Mouse (Mus musculus) limb, embryonic 11.5 days (tissue): ENCODE results near the gene Wbp2nl. TPM values are rescaled to one million over a fixed set of nuclear protein-coding genes. Genes with fewer than 3 reads are reported as not detected.

Source experiments
- ATAC-seq: fragments of 200-750 bp; cut with Nextera tagmentation; 2 replicates; pipeline ENCODE4 v1.8.0; 2017; ENCODE audit warnings: low read depth; ENCODE audit not compliant: insufficient number of reproducible peaks, low FRiP score, low TSS enrichment
- DNase-seq: peaks from one replicate; pipeline ENCODE4 v3.0.0-alpha.2; 2015; ENCODE audit warnings: low spot score
- H3K27ac ChIP-seq: fragments of 300-500 bp; sonication (generic); replicated peaks from 2 replicates; pipeline ENCODE4 v1.5.1; 2014; ENCODE audit warnings: low read depth, mild to moderate bottlenecking, low read length
- H3K27me3 ChIP-seq: fragments of 300-500 bp; sonication (generic); 2 replicates; pipeline ENCODE4 v1.6.1; 2014; ENCODE audit warnings: mild to moderate bottlenecking, low read length, mixed read lengths; ENCODE audit not compliant: control insufficient read depth, insufficient read depth
- H3K36me3 ChIP-seq: fragments of 300-500 bp; sonication (generic); 2 replicates; pipeline ENCODE4 v1.6.1; 2014; ENCODE audit warnings: mild to moderate bottlenecking, low read length, moderate library complexity, mixed read lengths; ENCODE audit not compliant: control insufficient read depth, insufficient read depth
- H3K4me1 ChIP-seq: fragments of 300-500 bp; sonication (generic); 2 replicates; pipeline ENCODE4 v1.6.1; 2014; ENCODE audit warnings: low read length, mixed read lengths; ENCODE audit not compliant: control insufficient read depth, insufficient read depth
- H3K4me2 ChIP-seq: fragments of 300-500 bp; sonication (generic); 2 replicates; pipeline ENCODE4 v1.6.1; 2014; ENCODE audit warnings: low read depth, mild to moderate bottlenecking, moderate library complexity; ENCODE audit not compliant: severe bottlenecking
- H3K4me3 ChIP-seq: fragments of 300-500 bp; sonication (generic); 2 replicates; pipeline ENCODE4 v1.5.1; 2014; ENCODE audit warnings: low read depth, low read length
- H3K9ac ChIP-seq: fragments of 300-500 bp; sonication (generic); 2 replicates; pipeline ENCODE4 v1.6.1; 2014; ENCODE audit warnings: mild to moderate bottlenecking, low read length
- H3K9me3 ChIP-seq: fragments of 300-500 bp; sonication (generic); 2 replicates; pipeline ENCODE4 v1.6.1; 2016; ENCODE audit warnings: low read length; ENCODE audit not compliant: control insufficient read depth
- WGBS: fragments of 180-500 bp; shearing (Covaris S2); extraction: QIAGEN DNeasy Blood & Tissue Kit; methylation state at CpG from one replicate; pipeline ENCODE4 v1.1.7; 2014; 5-methylcytosine and 5-hydroxymethylcytosine counted together
- polyA plus RNA-seq: library from polyadenylated mRNA; unstranded; fragments of >200 nt; fragmentation: Nextera tagmentation; extraction: Ambion mirVana; gene quantifications from 2 replicates; pipeline ENCODE4 v1.2.1, GENCODE M21; 2014

Gene Wbp2nl
- 0.20 TPM in 1 of 2 replicates, not detected in the other for polyA plus RNA-seq

DNA sequence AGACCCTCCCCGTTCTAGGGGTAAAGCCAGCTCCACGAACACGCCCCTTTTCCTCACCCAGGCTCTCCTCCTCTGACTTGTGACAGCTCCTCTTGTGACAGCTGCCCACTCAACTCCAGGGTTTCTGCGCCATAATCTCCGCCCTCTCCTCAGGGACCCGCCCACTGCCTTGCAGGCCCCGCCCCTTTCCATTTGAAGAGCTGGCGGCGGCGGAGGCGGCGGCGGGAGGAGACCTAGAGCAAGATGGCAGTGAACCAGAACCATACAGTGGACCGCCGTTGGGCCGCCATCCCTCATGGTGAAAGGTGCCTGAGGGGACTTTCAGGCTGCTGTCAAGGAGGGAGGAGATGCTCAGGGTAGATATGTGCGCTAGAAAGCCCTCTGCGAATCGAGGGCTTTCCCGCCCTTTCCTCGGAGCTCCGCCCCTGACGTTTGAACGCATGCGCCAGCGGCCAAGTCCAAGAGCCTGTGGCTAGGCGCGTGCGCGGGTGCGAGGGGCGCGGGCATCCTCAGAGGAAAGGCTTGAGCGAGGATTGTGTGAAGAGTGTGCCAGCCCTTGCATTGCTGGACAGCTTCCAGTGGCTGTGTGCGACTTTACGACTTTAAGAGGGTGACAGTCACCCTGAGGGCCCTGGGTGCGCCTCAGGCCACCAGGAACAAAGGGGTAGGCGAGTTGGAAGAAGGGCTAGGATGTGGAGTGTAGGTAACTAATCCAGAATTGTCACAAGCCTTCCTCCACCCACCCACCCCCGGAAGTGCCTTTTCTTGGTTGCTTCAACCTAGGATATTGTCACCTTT, at the start of gene Wbp2nl:
Gene Wbp2nl, plus strand, starts transcription at position 191 of the 798 bp plus-strand sequence.
- H3K4me2 ChIP-seq = no peak within 1 kb of the TSS

DNA sequence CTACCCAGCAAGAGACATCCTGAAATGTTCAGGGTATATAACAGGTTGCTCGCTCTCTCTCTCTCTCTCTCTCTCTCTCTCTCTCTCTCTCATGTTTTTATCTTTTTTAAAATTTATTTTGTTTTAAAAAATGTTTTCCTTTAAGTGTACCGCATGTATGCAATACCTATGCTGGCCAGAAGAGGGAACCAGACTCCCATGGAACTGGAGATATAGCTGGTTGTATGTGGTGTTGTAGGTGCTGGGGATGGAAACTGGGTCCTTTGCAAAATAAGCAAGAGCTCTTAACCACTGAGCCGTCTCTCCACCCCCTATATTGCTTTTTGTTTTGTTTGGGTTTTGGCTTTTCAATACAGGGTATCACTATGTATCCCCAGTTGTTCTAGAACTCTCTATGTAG, 47.2 kb upstream of the Wbp2nl start:
- Histone ChIP-seq H3K27me3 (no peaks in the 10 kb centered on the region), H3K9ac (no peak overlapping the region), H3K36me3 (no peaks in the 10 kb centered on the region), H3K4me2 (no peak overlapping the region), H3K9me3 (no peaks in the 10 kb centered on the region), H3K27ac (no peak overlapping the region), H3K4me1 (no peaks in the 10 kb centered on the region), H3K4me3 (no peak overlapping the region)
- DNase-seq = no peak
- 95% methylated on average over 3 of the region's 3 CpGs for WGBS
- no peak for ATAC-seq

More for the DNA sequence above, at the start of gene Wbp2nl:
- Histone ChIP-seq H3K36me3 (no peaks in the 10 kb centered on the region), H3K4me1 (no peaks in the 10 kb centered on the region), H3K4me3 (no peak within 1 kb of the TSS), H3K9ac (no peak within 1 kb of the TSS), H3K27me3 (no peaks in the 10 kb centered on the region), H3K9me3 (no peaks in the 10 kb centered on the region), H3K27ac (no peak within 1 kb of the TSS)
- no peak for ATAC-seq
- DNase-seq = peak; percentile 21
- WGBS = 49% methylated on average over 39 of the region's 39 CpGs

DNA sequence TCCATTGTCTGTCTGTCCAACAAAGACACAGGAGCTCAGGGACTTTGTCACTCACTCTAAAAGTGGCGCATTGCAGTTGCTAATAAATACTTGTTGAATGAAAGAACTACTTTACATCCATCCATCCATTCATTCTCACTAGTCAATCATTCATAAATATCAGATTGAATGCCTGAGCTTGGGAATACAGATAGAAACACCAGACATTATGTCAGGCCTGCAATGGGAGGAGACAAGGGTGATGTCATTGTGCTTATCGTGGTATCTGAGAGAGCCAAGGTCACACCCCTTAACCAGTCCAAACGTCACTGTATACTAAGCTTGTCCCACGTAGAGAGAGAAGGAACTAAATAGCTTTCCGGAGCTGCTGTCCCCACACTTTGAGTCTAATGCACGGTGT, 46.7 kb upstream of the Wbp2nl start, which contains the start of gene 1500009C09Rik:
Gene 1500009C09Rik, plus strand, starts transcription at position 301 of the 400 bp plus-strand sequence.
- Histone ChIP-seq H3K36me3 (no peaks in the 10 kb centered on the region), H3K27me3 (no peaks in the 10 kb centered on the region), H3K4me3 (no peak within 1 kb of the TSS), H3K27ac (no peak within 1 kb of the TSS), H3K4me2 (no peak within 1 kb of the TSS), H3K9me3 (no peaks in the 10 kb centered on the region), H3K9ac (no peak within 1 kb of the TSS), H3K4me1 (no peaks in the 10 kb centered on the region)
- DNase-seq = no peak
- 85% methylated on average over 6 of the region's 6 CpGs for WGBS
- ATAC-seq = no peak

DNA sequence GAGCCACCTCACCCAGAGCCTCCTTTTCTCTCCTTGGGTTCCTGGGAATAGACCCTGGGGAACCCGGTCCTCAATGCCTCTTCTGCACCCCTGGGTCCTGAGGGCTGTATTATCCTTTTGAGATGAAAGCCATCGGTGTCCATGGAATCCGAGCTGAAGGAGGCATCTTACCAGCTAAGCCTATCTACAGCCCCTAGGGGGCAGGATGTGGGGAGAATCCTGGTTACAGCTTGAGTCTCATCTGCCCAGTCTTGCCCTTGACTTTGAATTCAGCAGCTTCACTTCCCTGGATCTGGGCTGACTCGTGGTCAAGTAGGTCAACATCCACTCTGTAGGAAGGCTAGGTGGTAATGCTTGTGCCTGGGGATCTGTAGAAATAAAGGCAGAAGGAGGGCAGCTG, 43.5 kb upstream of the Wbp2nl start:
- H3K4me2 ChIP-seq = no peak overlapping the region
- H3K9ac ChIP-seq = no peak overlapping the region
- H3K27me3 ChIP-seq = no peaks in the 10 kb centered on the region
- 49% methylated on average over 4 of the region's 4 CpGs for WGBS
- DNase-seq (no peak), ATAC-seq (no peak)
- H3K36me3 ChIP-seq = no peaks in the 10 kb centered on the region
- H3K27ac ChIP-seq = no peak overlapping the region
- H3K4me3 ChIP-seq = no peak overlapping the region
- H3K9me3 ChIP-seq = no peaks in the 10 kb centered on the region
- H3K4me1 ChIP-seq = no peaks in the 10 kb centered on the region

DNA sequence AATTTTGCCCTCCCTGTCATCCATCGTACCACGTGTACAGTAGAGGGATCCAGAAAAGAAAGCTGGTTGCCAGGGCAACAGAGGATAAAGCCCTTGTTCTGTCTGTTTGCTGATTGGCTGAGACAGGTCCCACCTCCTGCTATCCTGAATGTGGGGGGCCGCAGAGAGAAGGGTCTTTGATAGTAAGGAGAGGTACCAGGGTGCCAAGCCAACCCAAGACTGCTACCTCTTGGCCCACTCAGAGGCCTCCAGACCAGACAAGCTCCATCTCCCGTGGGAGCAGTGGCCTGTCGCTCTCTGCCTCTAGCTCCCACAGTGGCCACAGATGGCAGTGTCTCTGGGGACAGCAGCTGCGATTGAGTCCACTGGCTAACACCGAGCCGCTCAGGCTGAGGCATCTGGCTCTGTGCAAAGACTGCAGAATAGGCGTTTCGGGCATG, 42.8 kb upstream of the Wbp2nl start:
- ATAC-seq = no peak
- Histone ChIP-seq H3K27me3 (no peaks in the 10 kb centered on the region), H3K4me3 (no peak overlapping the region), H3K9ac (no peak overlapping the region), H3K27ac (no peak overlapping the region), H3K4me2 (no peak overlapping the region), H3K4me1 (no peaks in the 10 kb centered on the region), H3K9me3 (no peaks in the 10 kb centered on the region), H3K36me3 (no peaks in the 10 kb centered on the region)
- DNase-seq = no peak
- WGBS = 31% methylated on average over 10 of the region's 10 CpGs

DNA sequence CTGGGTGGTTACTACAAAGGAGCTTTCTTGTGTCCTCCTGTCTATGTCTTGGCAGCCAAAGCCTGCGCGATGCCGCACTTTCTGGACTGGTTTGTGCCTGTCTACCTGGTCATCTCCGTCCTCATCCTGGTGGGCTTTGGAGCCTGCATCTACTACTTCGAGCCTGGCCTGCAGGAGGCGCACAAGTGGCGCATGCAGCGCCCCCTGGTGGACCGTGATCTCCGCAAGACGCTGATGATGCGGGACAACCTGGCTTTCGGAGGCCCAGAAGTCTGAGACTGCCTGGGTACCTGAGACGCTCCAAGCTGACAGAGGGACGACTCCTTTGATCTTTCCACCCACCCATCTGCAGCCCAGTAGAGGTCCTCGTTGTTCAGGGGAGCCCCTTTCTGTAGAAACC, 39.2 kb upstream of the Wbp2nl start:
- peak; percentile 83 for DNase-seq
- Histone ChIP-seq H3K4me2 (no peak overlapping the region), H3K27ac (no peak overlapping the region), H3K4me3 (no peak overlapping the region), H3K36me3 (no peaks in the 10 kb centered on the region), H3K27me3 (no peaks in the 10 kb centered on the region), H3K9ac (no peak overlapping the region), H3K9me3 (no peaks in the 10 kb centered on the region), H3K4me1 (no peaks in the 10 kb centered on the region)
- 11% methylated on average over 16 of the region's 16 CpGs for WGBS
- no peak for ATAC-seq

DNA sequence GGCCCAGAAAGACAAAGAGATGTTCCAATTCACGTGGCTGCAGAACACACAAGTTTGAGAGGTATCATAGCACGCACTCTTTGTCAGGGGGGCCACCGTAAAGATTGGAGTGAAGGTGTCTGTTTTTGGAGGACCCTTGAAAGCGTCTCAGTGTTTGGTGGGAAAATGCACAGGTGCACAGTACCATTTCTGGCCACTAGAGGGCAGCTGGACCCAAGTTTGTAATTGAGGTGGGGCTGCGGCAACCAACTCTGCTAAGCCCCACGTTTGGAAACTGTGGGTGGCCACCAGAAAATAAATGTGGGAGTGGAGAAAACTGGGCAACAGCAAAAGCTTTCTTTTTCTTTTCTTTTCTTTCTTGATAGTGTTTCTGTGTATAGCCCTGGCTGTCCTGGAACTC, 32.4 kb upstream of the Wbp2nl start:
- no peaks in the 10 kb centered on the region for H3K4me1 ChIP-seq
- no peaks in the 10 kb centered on the region for H3K36me3 ChIP-seq
- H3K27me3 ChIP-seq = no peaks in the 10 kb centered on the region
- no peak overlapping the region for H3K4me3 ChIP-seq
- peak; percentile 88 for DNase-seq
- WGBS = 17% methylated on average over 6 of the region's 6 CpGs
- H3K9ac ChIP-seq = no peak overlapping the region
- no peak overlapping the region for H3K27ac ChIP-seq
- H3K4me2 ChIP-seq = no peak overlapping the region
- H3K9me3 ChIP-seq = no peaks in the 10 kb centered on the region
- no peak for ATAC-seq

DNA sequence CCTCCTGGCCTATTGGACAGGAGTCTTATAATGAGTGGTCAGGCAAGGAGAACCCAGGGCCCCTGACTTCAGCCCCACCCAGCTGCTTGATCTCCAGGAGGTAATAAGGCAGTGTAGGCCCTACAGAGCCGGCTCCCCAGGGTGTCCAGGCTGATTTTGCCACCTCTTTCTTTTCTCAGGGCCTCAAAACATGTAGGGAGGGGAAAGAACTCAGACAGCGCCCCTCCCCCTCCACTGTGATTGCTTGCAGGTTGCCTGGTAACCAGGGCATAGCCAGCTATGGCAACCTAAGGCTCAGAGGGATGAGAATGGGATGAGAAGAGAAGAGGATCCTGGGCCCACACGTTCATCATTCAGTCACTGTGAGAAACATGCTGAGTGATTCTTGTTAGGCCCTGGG, 30.6 kb upstream of the Wbp2nl start:
- 31% methylated on average over 3 of the region's 3 CpGs for WGBS
- ATAC-seq (no peak), DNase-seq (no peak)
- no peak overlapping the region for H3K4me3 ChIP-seq
- no peaks in the 10 kb centered on the region for H3K36me3 ChIP-seq
- H3K9me3 ChIP-seq = no peaks in the 10 kb centered on the region
- no peak overlapping the region for H3K9ac ChIP-seq
- peaks cover 7% of the 10 kb centered on the region; the same call in 1 of the 2 replicates for H3K27me3 ChIP-seq
- no peak overlapping the region for H3K4me2 ChIP-seq
- no peaks in the 10 kb centered on the region for H3K4me1 ChIP-seq
- no peak overlapping the region for H3K27ac ChIP-seq
